29 mouse cellular contexts compared by ENCODE assay signal in the genomic region with DNA sequence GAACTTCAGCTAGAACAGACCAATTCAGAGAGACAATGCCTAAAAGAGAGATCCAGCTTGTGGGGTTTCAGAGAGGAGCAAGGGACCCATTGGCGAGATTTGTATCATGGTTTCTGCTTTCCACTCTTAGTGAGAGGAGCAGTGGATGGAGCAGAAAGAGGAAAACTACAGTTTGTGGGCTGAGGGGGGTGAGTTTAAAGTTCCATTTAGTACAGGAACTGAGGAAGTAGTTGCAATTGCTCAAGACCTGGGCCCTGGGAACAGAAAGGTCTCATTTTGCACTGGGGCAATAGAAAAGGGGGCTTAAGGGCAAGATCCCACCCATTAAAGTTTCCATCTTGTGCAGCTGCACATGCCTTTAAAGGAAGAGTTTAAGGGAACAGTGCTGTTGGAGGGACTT. TPM values are rescaled to one million over a fixed set of nuclear protein-coding genes. Genes with fewer than 3 reads are reported as not detected.
"Had no signal": no experiment of that assay in that cellular context is flagged by ENCODE, and none has a peak within 500 bp of the region (broad histone marks: within the 10 kb centered on the region; RNA-seq: fewer than 3 reads in every experiment).

No protein-coding gene starts in this region.

- H3K27me3 ChIP-seq: heart, embryonic 12.5 days; hindbrain, embryonic 12.5 days; intestine, embryonic 15.5 days; kidney, embryonic 15.5 days; limb, embryonic 13.5 days; limb, embryonic 15.5 days; liver, embryonic 12.5 days had no signal

- H3K4me1 ChIP-seq: heart, embryonic 10.5 days; heart, embryonic 12.5 days; hindbrain, embryonic 10.5 days; hindbrain, embryonic 12.5 days; intestine, embryonic 15.5 days; kidney, embryonic 15.5 days; limb, embryonic 13.5 days; limb, embryonic 15.5 days; liver, embryonic 12.5 days had no signal

- H3K36me3 ChIP-seq: heart, embryonic 10.5 days; heart, embryonic 12.5 days; hindbrain, embryonic 10.5 days; hindbrain, embryonic 12.5 days; intestine, embryonic 15.5 days; kidney, embryonic 15.5 days; limb, embryonic 13.5 days; limb, embryonic 15.5 days; liver, embryonic 12.5 days had no signal

- H3K27ac ChIP-seq: heart, embryonic 10.5 days; hindbrain, embryonic 10.5 days; hindbrain, embryonic 12.5 days; hindbrain, embryonic 14.5 days; intestine, embryonic 15.5 days; kidney, embryonic 15.5 days; kidney, postnatal 0 days; limb, embryonic 13.5 days; limb, embryonic 15.5 days; liver, embryonic 12.5 days; liver, embryonic 14.5 days had no signal

- DNase-seq: gastrocnemius, postnatal 14 days; gastrocnemius, postnatal 36 days; heart, postnatal 10 days; heart, postnatal 4 days; kidney, adult 18-20 months; kidney, adult 9 months; kidney, postnatal 14 days; kidney, postnatal 36 days; layer of hippocampus, adult 9-11 months; layer of hippocampus, postnatal 36 days; left cerebral cortex, postnatal 4 days had no signal

- ATAC-seq: hindbrain, embryonic 16.5 days; inflammation-experienced regulatory T-cells, adult 6 months; intestine, embryonic 15.5 days; intestine, postnatal 0 days; liver, embryonic 12.5 days had no signal

- H3K9ac ChIP-seq: heart, embryonic 12.5 days; hindbrain, embryonic 12.5 days; hindbrain, embryonic 14.5 days; intestine, embryonic 15.5 days; kidney, embryonic 15.5 days; limb, embryonic 13.5 days; limb, embryonic 15.5 days; liver, embryonic 12.5 days; liver, embryonic 14.5 days had no signal

- H3K4me3 ChIP-seq: heart, embryonic 10.5 days; heart, embryonic 12.5 days; hindbrain, embryonic 10.5 days; hindbrain, embryonic 12.5 days; intestine, embryonic 15.5 days; kidney, embryonic 15.5 days; limb, embryonic 13.5 days; limb, embryonic 15.5 days; liver, embryonic 12.5 days had no signal

RNA-seq across cellular contexts. Expression of a gene that starts 28.0 kb away (rescaled TPM):
- total RNA-seq: heart, postnatal 25 days; liver, adult 2 months had no signal
- polyA plus RNA-seq: heart, embryonic 14.5 days; inflammation-experienced regulatory T-cells, adult 6 months; liver, adult 2 months; liver, embryonic 12.5 days; liver, embryonic 14.5 days had no signal
